In genomic region chr4:155357601-155358000, GRCm38 (mm10) we compare ENCODE assay signal across 15 mouse cellular contexts. TPM values are rescaled to one million over a fixed set of nuclear protein-coding genes. Genes with fewer than 3 reads are reported as not detected.
DNase-seq lines count a peak whose midpoint lies in the region; ATAC-seq and TF ChIP-seq lines count a peak whose summit lies in the region.
"Had no signal": no experiment of that assay in that cellular context is flagged by ENCODE, and none has a peak within 500 bp of the region (broad histone marks: within the 10 kb centered on the region; RNA-seq: fewer than 3 reads in every experiment).

No protein-coding gene starts in this region.

- H3K27me3 ChIP-seq in liver, embryonic 14.5 days (ENCODE audit: control insufficient read depth, insufficient read depth, low read length): peaks cover 29% of the 10 kb centered on the region
- peaks cover 47% of the 10 kb centered on the region for H3K27me3 ChIP-seq in liver, embryonic 11.5 days (replicated peaks; ENCODE audit: control insufficient read depth, insufficient read depth, low read length)

- ATAC-seq in CD4-positive, CD25-positive, alpha-beta regulatory T cell, adult 4 months: no peak
- no peak for ATAC-seq in liver, embryonic 14.5 days (ENCODE audit: insufficient read depth)
- ATAC-seq in liver, embryonic 11.5 days (replicated peaks; ENCODE audit: low FRiP score): no peak
- ATAC-seq: activated CD4-positive, CD25-positive, alpha-beta regulatory T cell, adult 4 months; intestine, embryonic 16.5 days had no signal

- H3K36me3 ChIP-seq in liver, embryonic 14.5 days (replicated peaks; ENCODE audit: control insufficient read depth, insufficient read depth, low read depth): no peaks in the 10 kb centered on the region
- no peaks in the 10 kb centered on the region for H3K36me3 ChIP-seq in liver, embryonic 11.5 days (ENCODE audit: control insufficient read depth, insufficient read depth, low read length)

- no peak overlapping the region for H3K9ac ChIP-seq in liver, embryonic 14.5 days (replicated peaks)
- H3K9ac ChIP-seq in liver, embryonic 11.5 days (ENCODE audit: low read depth, low read length): no peak overlapping the region

- no peak overlapping the region for H3K27ac ChIP-seq in liver, embryonic 14.5 days
- H3K27ac ChIP-seq in liver, embryonic 11.5 days (ENCODE audit: low read depth, low read length): no peak overlapping the region

- TF ChIP-seq EP300 in liver, embryonic 14.5 days (IDR thresholded peaks at IDR 0.05; ENCODE audit: low read depth): no peak

- intact Hi-C loops in left cerebral cortex, postnatal 4 days (cut with DNase I): no loop called here

- WGBS in liver, embryonic 14.5 days (ENCODE audit: insufficient replicate concordance): 35% methylated on average over 2 of the region's 2 CpGs
- WGBS in liver, embryonic 11.5 days: 42% methylated on average over 2 of the region's 2 CpGs

- H3K4me2 ChIP-seq in liver, embryonic 14.5 days (ENCODE audit: low read depth): no peak overlapping the region
- H3K4me2 ChIP-seq in liver, embryonic 11.5 days: no peak overlapping the region

- H3K9me3 ChIP-seq in liver, embryonic 14.5 days (ENCODE audit: control insufficient read depth, low read length): no peaks in the 10 kb centered on the region
- H3K9me3 ChIP-seq in liver, embryonic 11.5 days (ENCODE audit: control insufficient read depth, low read length): no peaks in the 10 kb centered on the region

- H3K4me3 ChIP-seq in liver, embryonic 14.5 days (ENCODE audit: insufficient read depth in 1 of 2, low read depth in 2 of 2, low read length in 2 of 2): no peak overlapping the region
- no peak overlapping the region for H3K4me3 ChIP-seq in liver, embryonic 11.5 days (ENCODE audit: low read depth, low read length)
- H3K4me3 ChIP-seq: megakaryocyte, embryonic 14.5 days had no signal

- no peaks in the 10 kb centered on the region for H3K4me1 ChIP-seq in liver, embryonic 14.5 days (replicated peaks; ENCODE audit: control insufficient read depth in 2 of 2, insufficient read depth in 2 of 2, low read length in 1 of 2)
- H3K4me1 ChIP-seq in liver, embryonic 11.5 days (replicated peaks; ENCODE audit: control insufficient read depth, insufficient read depth, low read length): no peaks in the 10 kb centered on the region

- peak; percentile 55 for TF ChIP-seq CTCF in liver, embryonic 14.5 days (IDR thresholded peaks at IDR 0.05; ENCODE audit: low read depth)

- DNase-seq in CD4-positive, CD25-positive, alpha-beta regulatory T cell, adult 2 months (ENCODE audit: low read depth, low spot score): peak; percentile 61
- no peak for DNase-seq in liver, embryonic 14.5 days (ENCODE audit: low read depth in 3 of 3, low spot score in 3 of 3)
- DNase-seq in liver, embryonic 11.5 days (ENCODE audit: low spot score): no peak
- peak; percentile 51 for DNase-seq in ES-CJ7 (ENCODE audit: low read depth, low spot score)
- DNase-seq in embryo, embryonic 11 days: peak; percentile 34
- no peak for DNase-seq in left cerebral cortex, postnatal 4 days
- no peak for DNase-seq in spleen, postnatal 36 days (ENCODE audit: low spot score in 2 of 2)
- DNase-seq: cerebellum, adult 11-12 months; right cerebral cortex, adult 18-20 months had no signal

RNA-seq across cellular contexts. Expression of gene Prkcz, which starts 3.6 kb away (rescaled TPM):
- polyA plus RNA-seq in CD4-positive, CD25-positive, alpha-beta regulatory T cell, adult 4 months (2017; shearing (Covaris generic)): 10 to 100 TPM in 1 of 2 experiments, 1 to 10 TPM in 1; 9.0 to 12.2 TPM
- polyA plus RNA-seq in liver, embryonic 14.5 days (2012; rRNA removed): 0.71 and 0.99 TPM in 2 replicates
- 1.3 and 1.7 TPM in 2 replicates for polyA plus RNA-seq in liver, embryonic 14.5 days (2014; fragmentation: Nextera tagmentation; extraction: Ambion mirVana)
- 5.1 and 6.8 TPM in 2 replicates for polyA plus RNA-seq in liver, embryonic 11.5 days (2014; fragmentation: Nextera tagmentation; extraction: Ambion mirVana)
- 100 to 1,000 TPM; 131 to 136 TPM for total RNA-seq in left cerebral cortex, postnatal 4 days (2021)

RNA-seq across cellular contexts. Expression of gene Gabrd, which starts 40.3 kb away (rescaled TPM):
- 1 to 10 TPM; 1.6 to 2.4 TPM for polyA plus RNA-seq in CD4-positive, CD25-positive, alpha-beta regulatory T cell, adult 4 months (2017; shearing (Covaris generic))
- 0.02 TPM in 1 of 2 replicates, not detected in the other for polyA plus RNA-seq in liver, embryonic 14.5 days (2012; rRNA removed)
- polyA plus RNA-seq in liver, embryonic 14.5 days (2014; fragmentation: Nextera tagmentation; extraction: Ambion mirVana): not detected in 2 replicates
- not detected in 2 replicates for polyA plus RNA-seq in liver, embryonic 11.5 days (2014; fragmentation: Nextera tagmentation; extraction: Ambion mirVana)
- total RNA-seq in left cerebral cortex, postnatal 4 days (2021): 1 to 10 TPM; 7.3 to 7.7 TPM
- polyA plus RNA-seq: heart, embryonic 14.5 days; neural tube, embryonic 11.5 days had no signal

RNA-seq across cellular contexts. Expression of gene Cfap74, which starts 51.4 kb away (rescaled TPM):
- 1 to 10 TPM; 3.8 to 4.4 TPM for polyA plus RNA-seq in CD4-positive, CD25-positive, alpha-beta regulatory T cell, adult 4 months (2017; shearing (Covaris generic))
- polyA plus RNA-seq in liver, embryonic 14.5 days (2012; rRNA removed): 0.03 and 0.08 TPM in 2 replicates
- 0.08 TPM in 1 of 2 replicates, not detected in the other for polyA plus RNA-seq in liver, embryonic 14.5 days (2014; fragmentation: Nextera tagmentation; extraction: Ambion mirVana)
- 0.90 and 1.1 TPM in 2 replicates for polyA plus RNA-seq in liver, embryonic 11.5 days (2014; fragmentation: Nextera tagmentation; extraction: Ambion mirVana)
- 1 to 10 TPM; 6.4 to 6.6 TPM for total RNA-seq in left cerebral cortex, postnatal 4 days (2021)

Comparison
In these comparisons a context has a peak if more than half of its experiments do, and no peak if none do; other contexts are left out.
1. DNase-seq: peak in CD4-positive, CD25-positive, alpha-beta regulatory T cell, adult 2 months (single experiment), ES-CJ7 (single experiment) and embryo, embryonic 11 days (single experiment); none in liver, embryonic 14.5 days (0 of 3), liver, embryonic 11.5 days (single experiment), left cerebral cortex, postnatal 4 days (single experiment) and spleen, postnatal 36 days (0 of 2).